Mouse (Mus musculus): ENCODE measurements at regions not wholly inside any gene's neighbourhood (a gene's known extent, or its start where the extent isn't known, plus 50 kb on each side); places are given as distances from the start of the nearest gene placed in this dataset.

DNA sequence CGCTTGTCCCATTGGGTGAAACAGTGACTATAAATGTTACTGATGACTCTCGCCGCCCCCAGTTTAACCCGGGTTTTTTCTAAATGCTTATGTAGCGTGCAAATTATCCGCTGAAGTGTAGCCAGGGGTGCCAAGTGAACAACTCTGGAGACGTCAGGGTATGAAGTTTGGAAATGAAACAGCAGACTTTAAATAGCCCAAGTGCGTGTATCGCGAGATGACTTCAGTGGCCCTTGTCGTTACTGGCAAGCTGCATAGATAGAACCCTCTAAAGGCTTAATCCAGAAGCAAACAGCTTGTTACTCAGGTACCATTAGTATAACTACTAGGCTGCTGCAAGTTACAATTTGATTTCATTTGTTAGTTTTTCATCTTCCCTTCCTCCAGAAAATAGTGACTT, 192.1 kb upstream of the Eya4 start:
- TF ChIP-seq EP300 (IDR thresholded peaks at IDR 0.05; ENCODE audit: low read length): no peak
- TF ChIP-seq RAD21 (IDR thresholded peaks at IDR 0.05; ENCODE audit: low read depth, low read length): no peak
- TF ChIP-seq TCF12 (IDR thresholded peaks at IDR 0.05; ENCODE audit: low read depth, low read length): no peak
- TF ChIP-seq NRF1 (IDR thresholded peaks at IDR 0.05; ENCODE audit: low read depth, low read length): no peak
- TF ChIP-seq POLR2A (IDR thresholded peaks at IDR 0.05; ENCODE audit: low read depth, low read length): peak; percentile 43
- no peak for TF ChIP-seq KAT2A (IDR thresholded peaks at IDR 0.05; ENCODE audit: insufficient replicate concordance, low read length)
- no peak for TF ChIP-seq CTCF (conservative IDR thresholded peaks at IDR 0.05 in 1 of 2, IDR thresholded peaks at IDR 0.05 in 1 of 2; ENCODE audit: low read depth in 2 of 2, low read length in 2 of 2)
- TF ChIP-seq ZMIZ1 (IDR thresholded peaks at IDR 0.05; ENCODE audit: low read depth, low read length): no peak
- TF ChIP-seq MXI1 (IDR thresholded peaks at IDR 0.05; ENCODE audit: low read depth, low read length): no peak
- no peak for TF ChIP-seq MAFK (IDR thresholded peaks at IDR 0.05; ENCODE audit: insufficient replicate concordance, low read length)
- TF ChIP-seq RCOR1 (conservative IDR thresholded peaks at IDR 0.05; ENCODE audit: low read depth, low read length): no peak
- TF ChIP-seq JUND (conservative IDR thresholded peaks at IDR 0.05; ENCODE audit: low read depth, low read length): peak; percentile 59
- TF ChIP-seq UBTF (IDR thresholded peaks at IDR 0.05; ENCODE audit: low read depth, low read length): no peak

Measured in CH12.LX (cell line).